Mouse (Mus musculus) granulocyte monocyte progenitor cell, adult 5-6 weeks (primary cell): ENCODE measurements around the gene Vmn2r78. TPM values are rescaled to one million over a fixed set of nuclear protein-coding genes. Genes with fewer than 3 reads are reported as not detected.
"Not testable (repeated sequence)": the region's sequence is repeated elsewhere in the genome, so short reads cannot be mapped to it uniquely, and the experiment has no call there.

Experiments used
- ATAC-seq: replicated peaks from 2 replicates; pipeline ENCODE4 v1.8.0; 2016; ENCODE audit warnings: mild to moderate bottlenecking, moderate TSS enrichment, inconsistent platforms; ENCODE audit not compliant: poor library complexity, severe bottlenecking
- total RNA-seq, 2 experiments: library from RNA; stranded (forward) in 1 of 2; stranded (reverse) in 1 of 2; fragments of 200-712, 200-1000 nt in 1 of 2; fragments of >200 nt in 1 of 2; fragmentation: Nextera tagmentation in 1 of 2; gene quantifications; 2 replicates each; pipeline ENCODE4 v1.2.3; 2014 to 2017

Gene Vmn2r78
- total RNA-seq (2014; fragmentation: Nextera tagmentation) (not detected in 2 replicates), total RNA-seq (2017) (not detected in 2 replicates)

- not testable (repeated sequence) for ATAC-seq
These were observed at the start of gene Vmn2r78 for GRCm38 (mm10) chr7:86914794-86915193. Vmn2r78 (plus strand) TSS chr7:86915094.

GRCm38 (mm10) chr7:86889470-86890469 lies 25.1 kb upstream of the Vmn2r78 start:
- ATAC-seq, result no peak

DNA sequence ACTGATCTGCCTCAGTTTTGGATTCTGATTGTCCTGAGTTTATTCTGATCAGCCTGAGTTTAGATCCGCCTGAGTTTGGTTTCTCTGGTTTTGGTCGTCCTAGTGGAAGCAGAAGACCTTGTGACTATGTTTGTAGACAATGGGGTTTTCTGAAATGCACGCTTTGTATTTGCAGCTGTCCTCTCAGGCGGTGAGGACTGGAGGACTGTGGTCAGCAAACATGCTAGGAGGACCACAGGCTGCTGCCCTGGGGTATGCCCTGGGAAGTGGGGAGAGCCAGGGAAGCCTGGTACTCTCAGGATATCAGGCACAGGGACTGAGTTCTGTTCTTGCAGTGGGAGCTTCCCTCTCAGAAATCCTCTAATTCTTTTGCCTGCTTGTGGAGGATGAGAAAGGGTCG lies 22.4 kb downstream of the Vmn2r78 start:
- ATAC-seq, result no peak

DNA sequence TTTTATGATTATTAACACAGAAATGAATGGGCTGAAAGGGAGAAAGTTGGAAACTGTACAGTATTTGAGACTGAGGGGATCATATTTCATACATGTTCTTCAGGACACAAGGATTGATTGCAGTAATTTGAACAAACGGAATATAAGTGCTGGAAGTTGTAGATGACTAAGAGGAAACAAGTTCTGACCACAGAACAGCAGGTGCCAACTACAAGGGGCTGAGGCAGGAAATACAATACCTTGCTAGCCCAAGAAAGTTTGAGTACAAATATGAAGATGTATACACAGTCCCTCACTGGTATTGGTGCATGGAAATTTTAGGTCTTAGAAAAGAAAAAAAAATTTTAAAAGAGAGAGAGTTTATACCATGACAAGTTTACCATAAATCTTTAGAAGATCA lies 79.8 kb downstream of the Vmn2r78 start:
- ATAC-seq, result no peak

GRCm38 (mm10) chr7:86995815-86996214 lies 80.9 kb downstream of the Vmn2r78 start, which contains the start of gene Vmn2r79:
Vmn2r79 (plus strand) TSS chr7:86996115.
- ATAC-seq, result not testable (repeated sequence)

Other genes starting within 250 kb of the Vmn2r78 start
- not detected in 2 replicates for gene Olfr292, start 226.8 kb upstream of the Vmn2r78 start, total RNA-seq (2014; fragmentation: Nextera tagmentation)
- gene Olfr292, start 226.8 kb upstream of the Vmn2r78 start, total RNA-seq (2017), result not detected in 2 replicates
- gene Folh1, start 139.2 kb upstream of the Vmn2r78 start, total RNA-seq (2014; fragmentation: Nextera tagmentation), result not detected in 2 replicates
- gene Folh1, start 139.2 kb upstream of the Vmn2r78 start, total RNA-seq (2017), result not detected in 2 replicates
- gene Vmn2r77, start 120.1 kb upstream of the Vmn2r78 start, total RNA-seq (2014; fragmentation: Nextera tagmentation), result not detected in 2 replicates
- not detected in 2 replicates for gene Vmn2r77, start 120.1 kb upstream of the Vmn2r78 start, total RNA-seq (2017)
- not detected in 2 replicates for gene Vmn2r79, start 81.0 kb downstream of the Vmn2r78 start, total RNA-seq (2014; fragmentation: Nextera tagmentation)
- not detected in 2 replicates for gene Vmn2r79, start 81.0 kb downstream of the Vmn2r78 start, total RNA-seq (2017)